Mouse (Mus musculus) hindbrain, embryonic 15.5 days (tissue): ENCODE measurements at regions not wholly inside any gene's neighbourhood (a gene's known extent, or its start where the extent isn't known, plus 50 kb on each side); places are given as distances from the start of the nearest gene placed in this dataset.

Experiments
- ATAC-seq: fragments of 200-750 bp; cut with Nextera tagmentation; 2 replicates; pipeline ENCODE4 v1.8.0; 2017; ENCODE audit warnings: low read depth, moderate number of reproducible peaks, moderate TSS enrichment; ENCODE audit not compliant: low FRiP score
- H3K27ac ChIP-seq: fragments of 300-500 bp; sonication (generic); replicated peaks from 2 replicates; pipeline ENCODE4 v1.5.1; 2015; ENCODE audit warnings: mild to moderate bottlenecking, inconsistent platforms
- H3K27me3 ChIP-seq: fragments of 300-500 bp; sonication (generic); 2 replicates; pipeline ENCODE4 v1.6.1; 2015; ENCODE audit warnings: control low read depth, inconsistent platforms
- H3K36me3 ChIP-seq: fragments of 300-500 bp; sonication (generic); 2 replicates; pipeline ENCODE4 v1.6.1; 2015; ENCODE audit warnings: control low read depth, inconsistent platforms
- H3K4me1 ChIP-seq: fragments of 300-500 bp; sonication (generic); replicated peaks from 2 replicates; pipeline ENCODE4 v1.6.1; 2015; ENCODE audit warnings: control low read depth, inconsistent platforms
- H3K4me2 ChIP-seq: fragments of 300-500 bp; sonication (generic); 2 replicates; pipeline ENCODE4 v1.6.1; 2015; ENCODE audit warnings: moderate library complexity, mild to moderate bottlenecking, inconsistent platforms
- H3K4me3 ChIP-seq: fragments of 300-500 bp; sonication (generic); 2 replicates; pipeline ENCODE4 v1.5.1; 2015; ENCODE audit warnings: mild to moderate bottlenecking, inconsistent platforms
- H3K9ac ChIP-seq: fragments of 300-500 bp; sonication (generic); 2 replicates; pipeline ENCODE4 v1.6.1; 2015; ENCODE audit warnings: inconsistent platforms
- H3K9me3 ChIP-seq: fragments of 300-500 bp; sonication (generic); 2 replicates; pipeline ENCODE4 v1.6.1; 2016; ENCODE audit warnings: control low read depth, inconsistent platforms
- WGBS: fragments of 180-500 bp; shearing (Covaris S2); methylation state at CpG from one replicate; pipeline ENCODE4 v1.1.7; 2015; 5-methylcytosine and 5-hydroxymethylcytosine counted together

- no peaks in the 10 kb centered on the region for H3K4me1 ChIP-seq
- H3K4me2 ChIP-seq: no peak overlapping the region
- no peaks in the 10 kb centered on the region for H3K9me3 ChIP-seq
- H3K27me3 ChIP-seq: no peaks in the 10 kb centered on the region
- no peak overlapping the region for H3K9ac ChIP-seq
- WGBS: 94% methylated on average over 3 of the region's 3 CpGs
- H3K4me3 ChIP-seq: no peak overlapping the region
- H3K27ac ChIP-seq: no peak overlapping the region
- no peak for ATAC-seq
- H3K36me3 ChIP-seq: no peaks in the 10 kb centered on the region
These were observed 50.8 kb upstream of the Arhgap20 start for GRCm38 (mm10) chr9:51714326-51714725.
